Mouse (Mus musculus): ENCODE measurements around the gene Actl6a.
"Not testable (repeated sequence)": the region's sequence is repeated elsewhere in the genome, so short reads cannot be mapped to it uniquely, and the experiment has no call there.

Gene Actl6a

DNA sequence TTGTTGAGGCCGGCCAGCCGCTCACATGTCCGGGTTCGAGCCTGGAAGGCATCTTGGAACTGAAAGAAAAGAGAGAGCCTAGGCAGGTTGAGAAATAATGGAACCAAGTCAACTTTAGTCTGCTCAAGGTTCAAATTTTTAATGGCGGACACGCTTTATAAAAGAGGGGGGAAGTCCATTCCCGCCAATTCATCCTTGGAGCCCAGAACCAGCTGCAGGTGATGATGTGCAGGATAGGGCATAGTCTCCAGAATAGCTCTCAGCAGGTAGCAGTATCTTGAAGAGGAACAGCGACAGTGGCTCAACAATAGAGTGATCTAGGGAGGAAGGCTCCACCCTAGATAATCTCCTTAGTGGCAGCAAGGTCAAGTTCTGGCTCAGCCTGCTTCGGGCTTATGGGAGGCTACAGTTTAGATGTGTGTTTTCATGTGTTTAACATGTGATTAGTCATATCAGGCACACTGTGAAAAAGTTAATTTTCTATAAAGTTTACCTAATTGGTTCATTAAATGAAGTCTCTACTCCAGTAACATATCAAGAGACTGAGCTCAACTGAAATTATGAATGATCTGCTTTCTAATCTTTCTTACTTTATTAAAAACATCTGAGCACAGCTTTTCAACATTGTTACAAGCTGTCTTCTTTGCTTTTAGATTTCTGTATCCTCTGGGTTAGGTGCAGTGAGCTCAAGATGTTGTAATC is at the start of gene Actl6a:
Gene Actl6a (plus strand): TSS at position 652 of the 702 bp plus-strand sequence.
- not testable (repeated sequence) for DNase-seq (ENCODE audit: extremely low spot score, low read depth, low spot score)

GRCm38 (mm10) chr3:32656398-32656994 is 49.6 kb upstream of the Actl6a start:
- DNase-seq (ENCODE audit: extremely low spot score, low read depth, low spot score) = no peak

DNA sequence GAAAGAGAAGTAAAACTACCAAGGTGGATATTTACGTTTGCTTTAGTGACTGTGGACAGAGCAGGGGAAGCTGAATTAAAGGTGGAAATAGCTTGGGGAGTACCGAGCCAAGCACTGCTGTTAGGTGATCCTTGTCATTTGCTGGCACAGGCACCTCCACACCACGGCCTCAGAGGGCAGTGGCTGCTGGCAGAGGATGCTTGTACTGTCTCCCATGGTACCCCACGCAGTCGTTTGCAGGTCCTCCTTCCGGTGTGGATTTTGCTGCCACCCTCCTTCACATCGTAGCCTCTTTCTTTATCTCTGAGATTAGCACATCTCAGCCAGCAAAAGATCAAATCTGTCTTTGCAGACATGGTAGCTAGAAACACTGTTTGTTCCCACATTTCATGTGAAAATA is 47.7 kb upstream of the Actl6a start:
- DNase-seq (ENCODE audit: extremely low spot score, low read depth, low spot score) = no peak

GRCm38 (mm10) chr3:32658821-32659220 is 47.3 kb upstream of the Actl6a start:
- no peak for DNase-seq (ENCODE audit: extremely low spot score, low read depth, low spot score)

GRCm38 (mm10) chr3:32659506-32659905 is 46.6 kb upstream of the Actl6a start:
- DNase-seq (ENCODE audit: extremely low spot score, low read depth, low spot score) = no peak

- no peak for DNase-seq (ENCODE audit: extremely low spot score, low read depth, low spot score)
Measured at GRCm38 (mm10) chr3:32660276-32660675, 45.8 kb upstream of the Actl6a start.

- no peak for DNase-seq (ENCODE audit: extremely low spot score, low read depth, low spot score)
Measured at GRCm38 (mm10) chr3:32660831-32661555, 45.1 kb upstream of the Actl6a start.

- no peak for DNase-seq (ENCODE audit: extremely low spot score, low read depth, low spot score)
Measured at GRCm38 (mm10) chr3:32661556-32661930, 44.6 kb upstream of the Actl6a start.

DNA sequence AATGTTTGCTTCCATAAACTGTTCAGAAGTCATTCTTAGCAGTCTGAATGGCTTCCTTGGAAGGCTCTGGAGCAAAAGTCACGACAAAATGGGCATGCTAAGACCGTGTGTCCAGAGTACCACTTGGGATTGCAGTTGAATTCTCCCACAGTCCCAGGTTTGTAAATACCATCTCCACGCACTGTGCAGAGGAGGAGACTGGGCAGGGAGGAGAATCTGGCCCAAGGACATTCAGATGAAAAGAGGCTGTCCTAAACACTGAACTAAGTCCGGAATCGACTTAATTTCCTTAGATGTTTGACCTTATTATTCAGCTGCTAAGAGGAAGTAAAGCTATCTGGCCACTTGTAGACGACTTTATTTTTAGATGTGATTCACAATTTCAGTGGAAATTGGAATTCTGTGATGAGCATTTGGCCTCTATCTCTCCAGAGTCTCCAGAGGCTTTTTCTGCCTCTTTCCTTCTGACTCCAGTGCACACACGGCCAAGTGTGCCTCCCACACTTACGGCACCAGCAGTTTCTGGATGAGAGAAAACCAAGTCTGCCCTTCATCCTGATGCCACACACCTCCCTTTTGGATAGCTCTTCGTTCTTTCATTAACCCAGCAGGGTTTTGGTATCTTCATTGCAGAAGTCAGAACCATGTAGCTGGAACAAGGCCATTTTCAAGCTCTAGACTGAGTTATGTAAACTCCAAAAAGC is 37.7 kb upstream of the Actl6a start:
- DNase-seq (ENCODE audit: extremely low spot score, low read depth, low spot score) = no peak

DNA sequence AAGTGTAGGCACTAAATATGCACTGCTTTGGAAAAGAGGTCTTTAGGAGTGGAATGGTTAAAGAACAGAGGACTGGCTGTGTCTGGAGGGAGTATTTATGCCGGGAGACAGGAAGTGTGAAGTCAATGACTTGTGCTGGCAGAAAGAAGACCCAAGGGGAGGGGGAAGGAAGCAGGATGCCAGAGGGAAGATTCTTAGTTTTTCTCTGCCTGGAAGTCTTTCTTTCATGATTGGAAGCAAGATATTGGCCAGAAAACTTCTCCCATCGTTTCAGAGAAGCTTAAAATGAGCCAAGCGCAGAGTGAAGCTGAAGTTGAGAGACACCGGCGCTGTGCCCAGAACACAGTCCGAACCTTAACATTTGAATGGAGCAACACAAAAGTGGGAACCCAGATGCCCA is 36.9 kb upstream of the Actl6a start:
- DNase-seq (ENCODE audit: extremely low spot score, low read depth, low spot score) = no peak

GRCm38 (mm10) chr3:32670196-32670595 is 35.9 kb upstream of the Actl6a start:
- no peak for DNase-seq (ENCODE audit: extremely low spot score, low read depth, low spot score)

DNA sequence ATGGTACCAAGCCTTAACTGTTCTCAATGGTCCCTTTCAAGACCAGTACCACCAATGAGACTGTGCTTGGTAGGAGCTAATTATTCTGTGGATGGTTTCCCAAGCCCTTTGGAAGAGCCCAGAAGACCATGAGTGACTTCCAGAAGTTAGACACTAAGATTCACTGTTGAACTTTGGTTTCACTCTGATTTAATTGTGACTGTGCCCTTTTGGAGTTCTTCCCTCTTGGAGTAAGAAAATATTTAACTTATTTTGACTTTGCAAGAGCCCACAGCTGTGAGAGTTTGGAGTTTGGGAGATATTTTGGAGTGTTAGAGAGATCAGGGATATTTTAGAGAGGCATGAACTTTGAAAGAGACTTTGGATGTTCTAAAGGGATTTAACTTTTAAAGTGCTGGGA is 32.9 kb upstream of the Actl6a start:
- no peak for DNase-seq (ENCODE audit: extremely low spot score, low read depth, low spot score)

- DNase-seq (ENCODE audit: extremely low spot score, low read depth, low spot score) = no peak
Measured at GRCm38 (mm10) chr3:32676393-32676792, 29.7 kb upstream of the Actl6a start.

GRCm38 (mm10) chr3:32682910-32683531 is 23.1 kb upstream of the Actl6a start:
- DNase-seq (ENCODE audit: extremely low spot score, low read depth, low spot score) = no peak

DNA sequence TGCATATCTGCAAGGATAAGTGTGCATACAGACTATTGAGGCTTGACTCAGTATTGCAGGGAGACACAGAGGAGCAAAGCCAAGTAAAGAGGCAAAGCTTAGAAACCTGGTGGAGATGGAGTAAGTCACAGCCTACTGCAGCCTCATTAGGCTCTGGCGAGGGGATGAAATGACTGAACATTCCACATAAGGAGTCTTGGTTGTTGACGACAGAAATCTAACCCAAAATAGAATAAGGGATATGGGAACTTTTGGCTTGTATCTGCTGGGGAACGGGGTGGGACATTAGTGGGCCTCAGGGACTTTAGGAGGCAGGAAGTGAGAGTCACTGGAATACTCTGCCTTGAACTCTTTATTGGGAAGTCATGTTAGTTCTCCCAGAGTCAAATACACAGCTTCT is 21.5 kb upstream of the Actl6a start:
- no peak for DNase-seq (ENCODE audit: extremely low spot score, low read depth, low spot score)

DNA sequence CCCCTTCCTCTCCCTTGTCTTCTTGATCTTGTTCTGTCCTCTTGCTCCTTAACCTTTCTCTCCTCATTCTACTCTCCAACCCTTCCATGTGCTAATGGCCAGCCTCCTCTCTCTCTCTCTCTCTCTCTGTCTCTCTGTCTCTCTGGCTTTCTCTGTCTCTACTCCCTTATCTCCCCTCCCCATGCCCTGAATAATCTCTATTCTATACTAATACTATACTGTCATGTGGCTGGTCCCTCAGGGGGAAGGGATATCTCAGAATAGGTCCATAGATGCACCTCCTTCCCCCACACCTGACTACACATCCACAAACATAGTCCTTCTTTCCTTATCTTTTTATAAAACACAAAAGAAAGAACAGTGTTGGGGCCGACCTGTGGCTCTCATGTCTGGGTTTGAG is 19.6 kb upstream of the Actl6a start:
- DNase-seq (ENCODE audit: extremely low spot score, low read depth, low spot score) = no peak

- no peak for DNase-seq (ENCODE audit: extremely low spot score, low read depth, low spot score)
Measured at GRCm38 (mm10) chr3:32687156-32687555, 18.9 kb upstream of the Actl6a start.

GRCm38 (mm10) chr3:32689567-32689999 is 16.5 kb upstream of the Actl6a start:
- no peak for DNase-seq (ENCODE audit: extremely low spot score, low read depth, low spot score)

GRCm38 (mm10) chr3:32690008-32690407 is 16.1 kb upstream of the Actl6a start:
- no peak for DNase-seq (ENCODE audit: extremely low spot score, low read depth, low spot score)

- no peak for DNase-seq (ENCODE audit: extremely low spot score, low read depth, low spot score)
Measured at GRCm38 (mm10) chr3:32690901-32691300, 15.2 kb upstream of the Actl6a start.

DNA sequence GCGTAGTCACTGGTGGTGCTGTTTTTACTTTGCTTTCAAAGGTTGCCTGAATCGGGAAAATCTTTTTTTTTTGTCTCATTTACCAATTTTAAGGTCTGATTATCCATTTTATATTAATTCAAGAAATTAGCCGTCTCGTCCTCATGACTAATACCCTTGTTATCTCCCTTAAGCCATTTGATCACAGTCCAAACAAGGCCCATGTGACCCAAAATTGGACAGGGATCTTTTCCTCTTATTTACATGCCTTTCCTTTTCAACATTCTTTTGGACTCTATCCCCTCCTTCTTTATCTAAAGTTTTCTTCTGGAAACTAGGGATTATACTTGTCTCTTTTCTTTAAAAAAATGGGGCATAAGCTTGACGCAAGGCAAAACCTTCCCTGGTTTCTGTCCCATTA is 14.3 kb upstream of the Actl6a start:
- no peak for DNase-seq (ENCODE audit: extremely low spot score, low read depth, low spot score)
